Mouse (Mus musculus) MEL (cell line): ENCODE measurements around the gene Tet3. TPM values are rescaled to one million over a fixed set of nuclear protein-coding genes. Genes with fewer than 3 reads are reported as not detected.

Experiments used
- DNase-seq: peaks from one replicate; pipeline ENCODE4 v3.0.0; 2011; ENCODE audit warnings: low read depth, low spot score
- H3K27ac ChIP-seq: 2 replicates; pipeline ENCODE4 v1.5.1; 2012; ENCODE audit warnings: low read depth, mild to moderate bottlenecking, control low read depth, low read length, moderate library complexity; ENCODE audit not compliant: control insufficient read depth
- H3K27me3 ChIP-seq, 2 experiments: fragments of 150-350 bp in 1 of 2; sonication (generic) in 1 of 2; 2 replicates each; pipeline ENCODE4 v1.6.1; 2012; ENCODE audit warnings: low read length in 2 of 2, mild to moderate bottlenecking in 2 of 2, improper control_type of control experiment in 1 of 2, moderate library complexity in 1 of 2; ENCODE audit not compliant: insufficient read depth in 2 of 2, control insufficient read depth in 1 of 2
- H3K36me3 ChIP-seq, 2 experiments: 2 replicates each; pipeline ENCODE4 v1.6.1; 2012 to 2014; ENCODE audit warnings: low read length in 2 of 2, improper control_type of control experiment in 1 of 2, inconsistent platforms in 1 of 2, mild to moderate bottlenecking in 1 of 2; ENCODE audit not compliant: insufficient read depth in 2 of 2, control insufficient read depth in 1 of 2
- H3K4me1 ChIP-seq, 2 experiments: fragments of 150-350 bp in 1 of 2; sonication (generic) in 1 of 2; 2 replicates each; pipeline ENCODE4 v1.6.1; 2012; ENCODE audit warnings: low read length in 2 of 2, improper control_type of control experiment in 1 of 2, mild to moderate bottlenecking in 1 of 2; ENCODE audit not compliant: insufficient read depth in 2 of 2, control insufficient read depth in 1 of 2
- H3K4me3 ChIP-seq, 2 experiments: fragments of 150-350 bp in 1 of 2; sonication (generic) in 1 of 2; 2 replicates each; pipeline ENCODE4 v1.5.1; 2012; ENCODE audit warnings: low read depth in 2 of 2, low read length in 2 of 2, mild to moderate bottlenecking in 2 of 2, moderate library complexity in 2 of 2, control low read depth in 1 of 2, improper control_type of control experiment in 1 of 2; ENCODE audit not compliant: control insufficient read depth in 1 of 2, insufficient read depth in 1 of 2
- H3K79me2 ChIP-seq: 2 replicates; pipeline ENCODE4 v1.6.1; 2012; ENCODE audit warnings: mild to moderate bottlenecking, low read length, moderate library complexity; ENCODE audit not compliant: control insufficient read depth, poor library complexity, insufficient read depth
- H3K9ac ChIP-seq: 2 replicates; pipeline ENCODE4 v1.6.1; 2012; ENCODE audit warnings: low read depth, mild to moderate bottlenecking, control low read depth, low read length, moderate library complexity; ENCODE audit not compliant: control insufficient read depth, poor library complexity, severe bottlenecking
- H3K9me3 ChIP-seq: fragments of 150-350 bp; sonication (generic); replicated peaks from 2 replicates; pipeline ENCODE4 v1.6.1; 2012; ENCODE audit warnings: mild to moderate bottlenecking, low read length, improper control_type of control experiment, moderate library complexity; ENCODE audit not compliant: insufficient read depth
- BHLHE40 ChIP-seq: IDR thresholded peaks from 2 replicates; pipeline ENCODE4 v1.6.1; 2012; ENCODE audit warnings: low read depth, mild to moderate bottlenecking, inconsistent platforms, low read length, improper control_type of control experiment, borderline replicate concordance
- CHD1 ChIP-seq: IDR thresholded peaks from 2 replicates; pipeline ENCODE4 v1.6.1; 2012; ENCODE audit warnings: low read depth, mild to moderate bottlenecking, inconsistent platforms, low read length, improper control_type of control experiment
- CHD2 ChIP-seq: IDR thresholded peaks from 2 replicates; pipeline ENCODE4 v1.6.1; 2011; ENCODE audit warnings: low read length, improper control_type of control experiment
- CTCF ChIP-seq, 3 experiments: IDR thresholded peaks in 2 of 3; conservative IDR thresholded peaks in 1 of 3; 2 replicates each; pipeline ENCODE4 v1.5.1; 2011 to 2012; ENCODE audit warnings: low read length in 3 of 3, low read depth in 2 of 3, mild to moderate bottlenecking in 2 of 3, improper control_type of control experiment in 1 of 3, inconsistent platforms in 1 of 3, mixed read lengths in 1 of 3, moderate library complexity in 1 of 3; ENCODE audit not compliant: control insufficient read depth in 1 of 3, insufficient read depth in 1 of 3, poor library complexity in 1 of 3, severe bottlenecking in 1 of 3
- ETS1 ChIP-seq: IDR thresholded peaks from 2 replicates; pipeline ENCODE4 v1.6.1; 2012; ENCODE audit warnings: low read depth, mild to moderate bottlenecking, inconsistent platforms, low read length, improper control_type of control experiment, moderate library complexity
- GABPA ChIP-seq: IDR thresholded peaks from 2 replicates; pipeline ENCODE4 v1.6.1; 2012; ENCODE audit warnings: low read depth, mild to moderate bottlenecking, inconsistent platforms, low read length, improper control_type of control experiment, moderate library complexity
- KAT2A ChIP-seq: conservative IDR thresholded peaks from 2 replicates; pipeline ENCODE4 v1.6.1; 2012; ENCODE audit warnings: low read depth, low read length, improper control_type of control experiment, inconsistent platforms
- MAFK ChIP-seq: IDR thresholded peaks from 2 replicates; pipeline ENCODE4 v1.6.1; 2011; ENCODE audit warnings: low read depth, mild to moderate bottlenecking, low read length, improper control_type of control experiment, borderline replicate concordance
- MXI1 ChIP-seq: IDR thresholded peaks from 2 replicates; pipeline ENCODE4 v1.6.1; 2011; ENCODE audit warnings: mild to moderate bottlenecking, low read depth, low read length, improper control_type of control experiment
- MYB ChIP-seq: IDR thresholded peaks from 2 replicates; pipeline ENCODE4 v1.6.1; 2011; ENCODE audit warnings: mild to moderate bottlenecking, low read depth, low read length, improper control_type of control experiment
- NELFE ChIP-seq: IDR thresholded peaks from 2 replicates; pipeline ENCODE4 v1.6.1; 2011; ENCODE audit warnings: low read depth, low read length, improper control_type of control experiment
- POLR2A ChIP-seq, 2 experiments: IDR thresholded peaks; 2 replicates each; pipeline ENCODE4 v1.6.1; 2011 to 2012; ENCODE audit warnings: low read length in 2 of 2, mild to moderate bottlenecking in 2 of 2, control low read depth in 1 of 2, improper control_type of control experiment in 1 of 2, low read depth in 1 of 2, moderate library complexity in 1 of 2; ENCODE audit not compliant: control insufficient read depth in 1 of 2, insufficient read depth in 1 of 2, poor library complexity in 1 of 2
- SIN3A ChIP-seq: IDR thresholded peaks from 2 replicates; pipeline ENCODE4 v1.6.1; 2012; ENCODE audit warnings: low read length, improper control_type of control experiment, inconsistent platforms
- SMC3 ChIP-seq: IDR thresholded peaks from 2 replicates; pipeline ENCODE4 v1.6.1; 2011; ENCODE audit warnings: low read depth, low read length, improper control_type of control experiment
- TAL1 ChIP-seq: IDR thresholded peaks from 2 replicates; pipeline ENCODE4 v1.6.1; 2012; ENCODE audit warnings: mild to moderate bottlenecking, inconsistent platforms, low read length, moderate library complexity, mixed read lengths
- TBP ChIP-seq: IDR thresholded peaks from 2 replicates; pipeline ENCODE4 v1.8.0; 2011; ENCODE audit warnings: low read depth, low read length, improper control_type of control experiment
- TCF12 ChIP-seq: IDR thresholded peaks from 2 replicates; pipeline ENCODE4 v1.6.1; 2014; ENCODE audit warnings: low read depth, mild to moderate bottlenecking, inconsistent platforms, low read length, improper control_type of control experiment, moderate library complexity
- UBTF ChIP-seq: IDR thresholded peaks from 2 replicates; pipeline ENCODE4 v1.6.1; 2012; ENCODE audit warnings: low read depth, mild to moderate bottlenecking, inconsistent platforms, low read length, improper control_type of control experiment, moderate library complexity, borderline replicate concordance; ENCODE audit not compliant: insufficient read depth
- USF2 ChIP-seq, 2 experiments: IDR thresholded peaks; 2 replicates each; pipeline ENCODE4 v1.6.1; 2011 to 2012; ENCODE audit warnings: improper control_type of control experiment in 2 of 2, low read length in 2 of 2, borderline replicate concordance in 1 of 2, inconsistent platforms in 1 of 2, low read depth in 1 of 2, mild to moderate bottlenecking in 1 of 2; ENCODE audit not compliant: insufficient read depth in 1 of 2
- ZC3H11A ChIP-seq: IDR thresholded peaks from 2 replicates; pipeline ENCODE4 v1.6.1; 2012; ENCODE audit warnings: low read depth, mild to moderate bottlenecking, inconsistent platforms, low read length, improper control_type of control experiment
- ZMIZ1 ChIP-seq: IDR thresholded peaks from 2 replicates; pipeline ENCODE4 v1.6.1; 2012; ENCODE audit warnings: low read depth, mild to moderate bottlenecking, inconsistent platforms, low read length, improper control_type of control experiment, moderate library complexity
- polyA plus RNA-seq, 2 experiments: library from polyadenylated mRNA; stranded (reverse) in 1 of 2; unstranded in 1 of 2; fragments of >175 nt in 1 of 2; fragments of >200 nt in 1 of 2; gene quantifications; 2 replicates each; pipeline versions ENCODE4 v1.2.1 to v1.2.4; 2012; ENCODE audit warnings: low replicate concordance in 2 of 2, low read depth in 1 of 2; ENCODE audit not compliant: insufficient read length in 2 of 2, insufficient read depth in 1 of 2, missing spikeins in 1 of 2
- total RNA-seq: library from RNA; depleted of rRNA; stranded (reverse); fragments of 300-350 nt; gene quantifications from 2 replicates; pipeline ENCODE4 v1.2.3, GENCODE M21; 2012

Tet3 gene
- total and polyA plus RNA-seq, 3 experiments = 11.6 to 35.3 (median 22.9) TPM

DNA sequence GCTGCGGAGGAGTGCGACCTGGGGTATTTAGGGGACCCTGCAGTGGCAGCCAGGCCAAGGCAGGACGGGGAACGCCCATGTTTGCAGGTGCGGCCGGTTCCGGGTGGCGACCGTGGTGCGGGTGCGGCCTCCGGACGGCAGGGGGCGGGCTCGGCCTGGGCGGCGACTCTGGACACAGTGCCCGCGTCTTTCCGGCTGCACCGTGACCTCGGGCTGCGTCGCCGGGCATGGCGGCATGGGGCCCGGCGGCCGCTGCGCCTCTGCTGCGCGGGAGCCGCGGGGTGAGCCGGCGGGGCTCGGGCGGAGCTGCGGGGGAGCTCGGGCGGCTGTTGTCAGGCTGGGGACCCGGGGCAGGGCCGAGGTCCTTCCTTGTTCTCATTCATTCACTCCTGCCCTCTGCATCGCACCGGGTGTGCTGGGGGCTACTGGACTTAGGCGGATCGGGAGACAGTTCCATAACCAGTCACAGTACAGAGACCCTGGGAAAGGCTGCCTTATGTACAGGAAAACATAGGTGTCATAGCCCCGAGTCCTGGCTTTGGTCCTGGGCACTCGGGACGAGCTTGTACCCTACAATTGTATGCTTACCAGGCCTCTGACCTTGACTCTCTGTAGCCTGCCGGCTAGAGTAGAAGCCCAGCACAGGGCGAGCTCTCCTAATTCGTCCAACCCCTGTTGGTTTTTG lies 109.5 kb downstream of the Tet3 start (continued):
- TF ChIP-seq ZC3H11A (0 out of 2 replicates have a peak, but pooled peaks have one; percentile 8), NELFE (peak; percentile 90), ETS1 (0 out of 2 replicates have a peak, but pooled peaks have one; percentile 29), CHD1 (0 out of 2 replicates have a peak, but pooled peaks have one; percentile 59), POLR2A (IDR thresholded peaks at IDR 0.05; ENCODE audit: control insufficient read depth in 1 of 2, insufficient read depth in 1 of 2, low read depth in 1 of 2, low read length in 2 of 2, poor library complexity in 1 of 2) (peak; percentile 86 to 99; a peak in 3 of 4 replicates), USF2 (IDR thresholded peaks at IDR 0.05; ENCODE audit: borderline replicate concordance in 1 of 2, insufficient read depth in 1 of 2, low read depth in 1 of 2, low read length in 2 of 2) (no peak), MAFK (no peak), MYB (no peak)

DNA sequence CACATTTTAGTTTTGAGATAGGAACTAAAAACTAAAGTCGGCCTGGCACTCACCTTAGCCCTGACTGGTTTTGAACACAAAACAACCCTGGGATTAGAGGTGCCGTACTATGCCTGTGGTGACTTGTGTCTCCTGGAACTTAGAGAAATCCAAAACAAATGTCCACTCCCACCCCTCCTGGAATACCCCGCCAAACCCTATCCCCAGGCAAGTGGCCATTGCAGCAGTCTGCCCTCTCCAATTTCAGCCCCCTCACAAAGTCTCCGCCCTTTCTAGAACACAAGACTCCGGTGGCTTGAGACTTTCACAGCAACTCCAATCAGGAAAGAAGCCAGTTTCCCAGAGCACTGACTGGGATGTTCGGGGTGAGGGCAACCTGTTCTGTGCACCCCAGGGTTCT lies 110.0 kb downstream of the Tet3 start, which contains the start of gene Bola3:
Bola3 (plus strand) TSS at position 275 of the 400 bp plus-strand sequence.
- H3K27me3 ChIP-seq = no peaks in the 10 kb centered on the region
- H3K9ac ChIP-seq = peak within 1 kb of the TSS; percentile 87
- peaks cover 16% of the 10 kb centered on the region for H3K79me2 ChIP-seq
- peak within 1 kb of the TSS; percentile 63 for H3K27ac ChIP-seq
- TF ChIP-seq SIN3A (no peak), UBTF (no peak), GABPA (no peak), CHD1 (no peak), USF2 (IDR thresholded peaks at IDR 0.05; ENCODE audit: borderline replicate concordance in 1 of 2, insufficient read depth in 1 of 2, low read depth in 1 of 2, low read length in 2 of 2) (no peak), BHLHE40 (no peak), SMC3 (no peak), TCF12 (no peak), TAL1 (no peak), CHD2 (no peak), KAT2A (no peak), MAFK (no peak), TBP (no peak), ETS1 (no peak), ZMIZ1 (no peak), CTCF (IDR thresholded peaks at IDR 0.05 in 2 of 3, conservative IDR thresholded peaks at IDR 0.05 in 1 of 3; ENCODE audit: control insufficient read depth in 1 of 3, insufficient read depth in 1 of 3, low read depth in 2 of 3, low read length in 3 of 3, poor library complexity in 1 of 3, severe bottlenecking in 1 of 3) (no peak), MXI1 (no peak)
- no peak for DNase-seq
- H3K36me3 ChIP-seq = peaks cover 0 to 32% of the 10 kb centered on the region in 2 experiments; a peak in 3 of 4 replicates
- H3K4me3 ChIP-seq = peak within 1 kb of the TSS; percentile 84 to 94
- peaks cover 17 to 33% of the 10 kb centered on the region in 2 experiments for H3K4me1 ChIP-seq
- H3K9me3 ChIP-seq = no peaks in the 10 kb centered on the region
